Mouse (Mus musculus): ENCODE results near the gene 1700024B05Rik.
"Not testable (repeated sequence)": the region's sequence is repeated elsewhere in the genome, so short reads cannot be mapped to it uniquely, and the experiment has no call there.

DNA sequence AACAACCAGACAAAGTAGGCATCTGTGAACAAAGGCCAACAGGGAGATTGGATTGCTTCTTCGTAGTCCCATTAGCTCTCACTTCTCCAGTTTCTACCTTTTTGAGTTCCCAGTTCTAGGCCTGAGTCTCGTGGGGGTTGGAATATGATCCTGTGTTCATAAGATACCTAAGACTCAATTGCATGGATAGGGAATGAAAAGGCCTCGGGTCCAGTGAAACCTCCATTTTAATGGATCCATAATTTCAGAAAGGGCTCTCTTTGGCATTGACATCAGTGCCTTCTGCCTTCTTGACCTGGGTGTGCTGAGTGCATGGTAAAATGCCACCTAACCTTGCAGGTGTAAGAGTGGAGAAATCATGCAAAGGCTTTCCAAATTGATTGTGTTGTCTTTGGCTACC, 24.8 kb downstream of the 1700024B05Rik start:
- TF ChIP-seq TAL1 (conservative IDR thresholded peaks at IDR 0.05; ENCODE audit: low read depth, low read length); CTCF (IDR thresholded peaks at IDR 0.05; ENCODE audit: low read depth, low read length); GATA2 (IDR thresholded peaks at IDR 0.05; ENCODE audit: borderline replicate concordance, low read depth, low read length); POLR2AphosphoS5 (IDR thresholded peaks at IDR 0.05; ENCODE audit: insufficient replicate concordance, low read depth, low read length); GATA1 (IDR thresholded peaks at IDR 0.05; ENCODE audit: borderline replicate concordance, low read length): not testable (repeated sequence)
